Mouse (Mus musculus) leukemia stem cell, adult 10-12 weeks (primary cell): ENCODE results near the gene Dcst1. TPM values are rescaled to one million over a fixed set of nuclear protein-coding genes. Genes with fewer than 3 reads are reported as not detected.

Experiments
- polyA plus RNA-seq: library from polyadenylated mRNA; stranded (reverse); fragments of >175 nt; gene quantifications from 2 replicates; pipeline ENCODE4 v1.2.3, GENCODE M21; 2012; ENCODE audit warnings: low replicate concordance

The Dcst1 gene
- not detected in 2 replicates for polyA plus RNA-seq

GRCm38 (mm10) chr3:89365153-89365485 lies at the start of gene Dcst1:
Gene Dcst1, minus strand, starts transcription at chr3:89365253.

DNA sequence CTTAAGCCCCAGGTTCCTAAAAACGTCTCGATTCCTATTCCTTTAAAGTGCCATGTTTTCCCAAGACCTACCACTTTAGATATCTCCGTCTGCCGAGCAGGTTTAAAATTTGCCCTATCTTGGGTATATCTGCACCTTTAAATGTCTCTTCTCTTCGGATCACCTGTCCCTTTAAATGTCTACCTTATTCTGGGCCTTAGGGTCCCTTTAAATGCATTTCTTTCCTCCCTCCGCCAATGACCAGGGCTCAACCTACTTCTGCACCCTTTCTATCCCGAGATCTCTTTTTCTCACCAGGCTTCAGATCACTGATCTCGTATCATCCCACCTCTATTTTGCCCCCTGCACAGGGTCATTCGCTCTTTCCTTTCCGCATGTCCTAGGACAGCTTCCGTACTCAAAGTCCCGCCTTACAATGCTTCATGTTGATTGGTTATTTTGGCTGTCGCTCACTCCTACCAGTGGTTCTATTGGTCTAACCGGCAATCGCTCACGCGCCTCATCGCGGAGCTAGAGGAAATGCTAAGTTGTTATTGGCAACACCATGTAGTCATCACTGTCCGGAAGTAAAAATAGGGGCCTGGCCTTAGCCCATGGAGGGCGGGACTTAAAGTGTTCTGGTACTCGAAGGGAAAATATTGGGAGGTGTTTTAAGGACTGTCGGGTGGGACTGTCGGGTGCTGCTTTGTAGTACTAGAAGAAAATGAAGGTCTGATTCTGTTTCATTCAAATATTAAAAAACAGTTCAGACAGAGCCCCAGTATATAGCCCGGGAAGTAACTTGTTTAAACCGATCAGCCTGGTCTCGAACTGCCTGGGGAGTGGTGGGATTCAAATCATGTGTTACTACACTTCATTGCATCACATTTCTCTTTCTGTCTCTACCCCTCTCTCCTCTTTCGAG lies 46.7 kb upstream of the Dcst1 start, which contains the start of gene Flad1:
TSS of gene Flad1 (minus strand) at position 381 of the 904 bp plus-strand sequence.

DNA sequence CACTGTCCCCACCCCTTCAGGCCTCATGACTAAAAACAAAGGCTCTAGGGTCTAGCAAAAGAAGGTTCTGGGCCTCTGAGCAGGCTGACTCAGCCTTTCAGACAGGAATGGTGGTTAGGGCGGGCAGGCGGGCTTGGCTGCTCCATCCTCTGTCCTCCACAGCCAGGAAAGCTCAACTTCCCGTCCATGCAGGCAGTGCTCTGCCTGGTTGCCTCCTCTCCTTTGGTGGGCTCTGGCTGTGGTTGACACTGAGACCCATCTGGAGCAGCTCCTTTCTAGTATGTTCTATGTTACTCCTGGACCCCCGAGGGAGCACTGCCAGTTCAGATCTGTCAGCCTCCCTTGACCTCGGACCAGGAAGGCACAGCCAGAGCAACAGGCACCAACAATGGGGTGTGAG lies 37.6 kb upstream of the Dcst1 start, which contains the start of gene Lenep:
TSS of gene Lenep (minus strand) at position 101 of the 400 bp plus-strand sequence.

GRCm38 (mm10) chr3:89394006-89394893 lies 29.2 kb upstream of the Dcst1 start, which contains the start of gene Zbtb7b:
Gene Zbtb7b, minus strand, starts transcription at chr3:89394776.

DNA sequence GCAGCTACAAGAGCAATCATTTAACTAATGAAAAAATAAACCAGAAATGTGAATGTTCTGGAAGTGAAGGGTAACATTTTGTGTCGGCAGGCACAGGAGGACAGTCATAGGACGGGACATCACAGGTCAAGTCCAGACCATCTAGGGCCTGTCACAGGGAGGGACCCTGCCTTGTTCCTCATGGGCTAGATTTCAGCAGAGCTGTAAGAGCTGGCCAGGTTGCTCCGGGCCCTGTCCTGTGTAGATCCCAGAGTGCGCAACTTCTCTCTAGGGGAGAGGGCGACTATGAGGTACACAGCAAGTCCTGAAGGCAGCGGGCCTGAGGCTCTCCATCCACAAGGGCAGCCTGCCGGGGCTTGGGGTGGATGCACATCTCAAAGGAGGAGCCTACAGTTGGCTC lies 3.4 kb downstream of the Dcst1 start, which contains the start of gene Dcst2:
TSS of gene Dcst2 (plus strand) at position 301 of the 400 bp plus-strand sequence.

GRCm38 (mm10) chr3:89349869-89350501 lies 15.1 kb downstream of the Dcst1 start, which contains the start of gene Adam15:
Gene Adam15, minus strand, starts transcription at chr3:89349996.

GRCm38 (mm10) chr3:89337721-89338578 lies 27.1 kb downstream of the Dcst1 start, which contains the start of gene Efna4:
Gene Efna4, minus strand, starts transcription at chr3:89338028.

GRCm38 (mm10) chr3:89322514-89323165 lies 42.4 kb downstream of the Dcst1 start, which contains the start of gene Efna3:
Gene Efna3, minus strand, starts transcription at chr3:89322965.

Other genes starting within 250 kb of the Dcst1 start
- 289 and 608 TPM in 2 replicates for gene Pklr, start 229.1 kb downstream of the Dcst1 start, polyA plus RNA-seq
- gene Hcn3, start 205.1 kb downstream of the Dcst1 start, polyA plus RNA-seq = 0.42 and 0.53 TPM in 2 replicates
- gene Clk2, start 200.5 kb downstream of the Dcst1 start, polyA plus RNA-seq = 23.7 and 40.4 TPM in 2 replicates
- 198 and 209 TPM in 2 replicates for gene Scamp3, start 187.8 kb downstream of the Dcst1 start, polyA plus RNA-seq
- 55.0 and 89.5 TPM in 2 replicates for gene Fam189b, start 182.1 kb downstream of the Dcst1 start, polyA plus RNA-seq
- 5.4 and 6.8 TPM in 2 replicates for gene Gba, start 162.3 kb downstream of the Dcst1 start, polyA plus RNA-seq
- gene Thbs3, start 150.1 kb downstream of the Dcst1 start, polyA plus RNA-seq = 0.07 and 0.12 TPM in 2 replicates
- gene Mtx1, start 138.2 kb downstream of the Dcst1 start, polyA plus RNA-seq = 448 and 636 TPM in 2 replicates
- 0.77 TPM in 1 of 2 replicates, not detected in the other for gene Muc1, start 136.2 kb downstream of the Dcst1 start, polyA plus RNA-seq
- gene Krtcap2, start 119.3 kb downstream of the Dcst1 start, polyA plus RNA-seq = 48.3 and 213 TPM in 2 replicates
- 2.6 and 5.4 TPM in 2 replicates for gene Trim46, start 118.9 kb downstream of the Dcst1 start, polyA plus RNA-seq
- gene Dpm3, start 105.9 kb downstream of the Dcst1 start, polyA plus RNA-seq = 175 and 302 TPM in 2 replicates
- gene Slc50a1, start 94.7 kb downstream of the Dcst1 start, polyA plus RNA-seq = 10.0 and 13.3 TPM in 2 replicates
- gene Efna1, start 84.1 kb downstream of the Dcst1 start, polyA plus RNA-seq = 0.14 and 1.4 TPM in 2 replicates
- gene Efna3, start 42.3 kb downstream of the Dcst1 start, polyA plus RNA-seq = not detected in 2 replicates
- 0.39 and 0.50 TPM in 2 replicates for gene Efna4, start 27.2 kb downstream of the Dcst1 start, polyA plus RNA-seq
- gene Adam15, start 15.3 kb downstream of the Dcst1 start, polyA plus RNA-seq = 28.1 and 30.7 TPM in 2 replicates
- gene Dcst2, start 3.3 kb downstream of the Dcst1 start, polyA plus RNA-seq = not detected in 2 replicates
- gene Zbtb7b, start 29.5 kb upstream of the Dcst1 start, polyA plus RNA-seq = 48.8 and 81.5 TPM in 2 replicates
- gene Lenep, start 37.5 kb upstream of the Dcst1 start, polyA plus RNA-seq = not detected in 2 replicates
- gene Flad1, start 46.6 kb upstream of the Dcst1 start, polyA plus RNA-seq = 6.2 and 29.0 TPM in 2 replicates
- gene Cks1b, start 53.1 kb upstream of the Dcst1 start, polyA plus RNA-seq = 26.6 and 26.7 TPM in 2 replicates
- gene Shc1, start 53.2 kb upstream of the Dcst1 start, polyA plus RNA-seq = 159 TPM in 2 replicates
- gene Pygo2, start 65.0 kb upstream of the Dcst1 start, polyA plus RNA-seq = 423 and 488 TPM in 2 replicates
- 12.7 and 17.4 TPM in 2 replicates for gene Pbxip1, start 71.5 kb upstream of the Dcst1 start, polyA plus RNA-seq
- gene Pmvk, start 89.3 kb upstream of the Dcst1 start, polyA plus RNA-seq = 1.3 and 13.0 TPM in 2 replicates
- gene Kcnn3, start 154.9 kb upstream of the Dcst1 start, polyA plus RNA-seq = 0.07 TPM in 1 of 2 replicates, not detected in the other